Mouse (Mus musculus): ENCODE data around the gene Sit1.

Gene Sit1

GRCm38 (mm10) chr4:43466872-43467271 lies 16.7 kb downstream of the Sit1 start:
- no peak for DNase-seq (ENCODE audit: low spot score)

GRCm38 (mm10) chr4:43465935-43466334 lies 17.6 kb downstream of the Sit1 start:
- DNase-seq (ENCODE audit: low spot score): no peak

GRCm38 (mm10) chr4:43463102-43463501 lies 20.4 kb downstream of the Sit1 start:
- DNase-seq (ENCODE audit: low spot score): no peak

- DNase-seq (ENCODE audit: low spot score): no peak
These were observed 26.4 kb downstream of the Sit1 start for GRCm38 (mm10) chr4:43457124-43457523.

- DNase-seq (ENCODE audit: low spot score): no peak
These were observed 27.1 kb downstream of the Sit1 start for GRCm38 (mm10) chr4:43456470-43456869.

- no peak for DNase-seq (ENCODE audit: low spot score)
These were observed 29.3 kb downstream of the Sit1 start, which contains the start of gene Cd72 for GRCm38 (mm10) chr4:43454041-43454836. TSS of gene Cd72 (minus strand) at chr4:43454628.

- no peak for DNase-seq (ENCODE audit: low spot score)
These were observed 30.1 kb downstream of the Sit1 start for GRCm38 (mm10) chr4:43453413-43453812.

- DNase-seq (ENCODE audit: low spot score): no peak
These were observed 31.2 kb downstream of the Sit1 start for GRCm38 (mm10) chr4:43452315-43452714.

- DNase-seq (ENCODE audit: low spot score): no peak
These were observed 35.0 kb downstream of the Sit1 start for GRCm38 (mm10) chr4:43448554-43448953.

- no peak for DNase-seq (ENCODE audit: low spot score)
These were observed 36.3 kb downstream of the Sit1 start for GRCm38 (mm10) chr4:43447251-43447650.

- no peak for DNase-seq (ENCODE audit: low spot score)
These were observed 40.0 kb downstream of the Sit1 start for GRCm38 (mm10) chr4:43443511-43443910.

GRCm38 (mm10) chr4:43442456-43443361 lies 40.8 kb downstream of the Sit1 start:
- peak; percentile 68 for DNase-seq (ENCODE audit: low spot score)

- DNase-seq (ENCODE audit: low spot score): peak; percentile 100
These were observed 41.5 kb downstream of the Sit1 start for GRCm38 (mm10) chr4:43442044-43442443.

GRCm38 (mm10) chr4:43441639-43442038 lies 41.9 kb downstream of the Sit1 start, which contains the start of gene Tesk1:
TSS of gene Tesk1 (plus strand) at chr4:43441939.
- DNase-seq (ENCODE audit: low spot score): no peak

- no peak for DNase-seq (ENCODE audit: low spot score)
These were observed 50.7 kb downstream of the Sit1 start for GRCm38 (mm10) chr4:43432832-43433231.
